Comparison of ENCODE assay signal across 12 mouse cellular contexts in genomic region chr17:36355343-36355742, GRCm38 (mm10). TPM values are rescaled to one million over a fixed set of nuclear protein-coding genes. Genes with fewer than 3 reads are reported as not detected.
DNase-seq lines count a peak whose midpoint lies in the region; ATAC-seq and TF ChIP-seq lines count a peak whose summit lies in the region.
"Not testable (repeated sequence)": the region's sequence is repeated elsewhere in the genome, so short reads cannot be mapped to it uniquely, and the experiment has no call there.
"Had no signal": no experiment of that assay in that cellular context is flagged by ENCODE, and none has a peak within 500 bp of the region (broad histone marks: within the 10 kb centered on the region; RNA-seq: fewer than 3 reads in every experiment).

No protein-coding gene starts in this region.

- peak; percentile 61 for DNase-seq in MEL (ENCODE audit: low read depth, low spot score)
- peak; percentile 49 to 69 for DNase-seq in cerebellum, adult 2 months
- DNase-seq in forelimb bud, embryonic 11.5 days (ENCODE audit: low read depth, low spot score): peak; percentile 11
- DNase-seq in hindbrain, embryonic 11.5 days (ENCODE audit: low spot score): peak; percentile 58
- DNase-seq in layer of hippocampus, adult 8-10 months (ENCODE audit: low spot score in 2 of 2): peak; percentile 55 to 77
- DNase-seq in lung, postnatal 10 days: peak; percentile 66
- peak; percentile 12 for DNase-seq in ovary, postnatal 36 days (ENCODE audit: low spot score)
- DNase-seq in thymus, postnatal 25 days: peak; percentile 63

- H3K9ac ChIP-seq in MEL (ENCODE audit: control insufficient read depth, low read depth, low read length, poor library complexity, severe bottlenecking); hindbrain, embryonic 11.5 days (ENCODE audit: low read depth, low read length): not testable (repeated sequence)

- H3K4me3 ChIP-seq in MEL (ENCODE audit: control insufficient read depth in 1 of 2, insufficient read depth in 1 of 2, low read depth in 2 of 2, low read length in 2 of 2); cerebellum, adult 2 months (replicated peaks; ENCODE audit: insufficient read depth, low read depth, low read length); hindbrain, embryonic 11.5 days (ENCODE audit: low read depth, low read length): not testable (repeated sequence)

- not testable (repeated sequence) for H3K4me1 ChIP-seq in MEL (ENCODE audit: control insufficient read depth in 1 of 2, insufficient read depth in 2 of 2, low read length in 2 of 2); cerebellum, adult 2 months (ENCODE audit: control insufficient read depth, insufficient read depth, low read length); hindbrain, embryonic 11.5 days (replicated peaks; ENCODE audit: control insufficient read depth, insufficient read depth, low read length)

- TF ChIP-seq EP300 in MEL (IDR thresholded peaks at IDR 0.05; ENCODE audit: low read depth in 1 of 2, low read length in 2 of 2): not testable (repeated sequence)

- peak; percentile 30 to 57 (median 39) for TF ChIP-seq CTCF in MEL (IDR thresholded peaks at IDR 0.05 in 2 of 3, conservative IDR thresholded peaks at IDR 0.05 in 1 of 3; ENCODE audit: control insufficient read depth in 1 of 3, insufficient read depth in 1 of 3, low read depth in 2 of 3, low read length in 3 of 3, poor library complexity in 1 of 3, severe bottlenecking in 1 of 3)
- peak; percentile 53 for TF ChIP-seq CTCF in cerebellum, adult 2 months (IDR thresholded peaks at IDR 0.05; ENCODE audit: borderline replicate concordance, insufficient read depth, low read depth, low read length)

- not testable (repeated sequence) for H3K4me2 ChIP-seq in hindbrain, embryonic 11.5 days (replicated peaks; ENCODE audit: low read depth, low read length)

- not testable (repeated sequence) for H3K27ac ChIP-seq in MEL (ENCODE audit: control insufficient read depth, low read depth, low read length); cerebellum, adult 2 months (ENCODE audit: insufficient read depth, low read length); hindbrain, embryonic 11.5 days (ENCODE audit: low read depth, low read length)

- not testable (repeated sequence) for H3K9me3 ChIP-seq in MEL (replicated peaks; ENCODE audit: insufficient read depth, low read length); hindbrain, embryonic 11.5 days (ENCODE audit: control insufficient read depth, low read length)

- not testable (repeated sequence) for H3K36me3 ChIP-seq in MEL (ENCODE audit: control insufficient read depth in 1 of 2, insufficient read depth in 2 of 2, low read length in 2 of 2); hindbrain, embryonic 11.5 days (ENCODE audit: control insufficient read depth, insufficient read depth, low read length)

- peak; percentile 57 for TF ChIP-seq RAD21 in MEL (IDR thresholded peaks at IDR 0.05; ENCODE audit: low read depth, low read length)

- H3K79me2 ChIP-seq in MEL (ENCODE audit: control insufficient read depth, insufficient read depth, low read length, poor library complexity): not testable (repeated sequence)

- peak; percentile 19; the same call in 1 of the 2 replicates for ATAC-seq in hindbrain, embryonic 11.5 days (ENCODE audit: low FRiP score)

- not testable (repeated sequence) for TF ChIP-seq POLR2A in MEL (IDR thresholded peaks at IDR 0.05; ENCODE audit: control insufficient read depth in 1 of 2, insufficient read depth in 1 of 2, low read depth in 1 of 2, low read length in 2 of 2, poor library complexity in 1 of 2); cerebellum, adult 2 months (IDR thresholded peaks at IDR 0.05; ENCODE audit: borderline replicate concordance, insufficient read depth, low read length)

- not testable (repeated sequence) for H3K27me3 ChIP-seq in MEL (ENCODE audit: control insufficient read depth in 1 of 2, insufficient read depth in 2 of 2, low read length in 2 of 2); cerebellum, adult 2 months (ENCODE audit: control insufficient read depth, insufficient read depth, low read length); hindbrain, embryonic 11.5 days (ENCODE audit: control insufficient read depth, insufficient read depth, low read length)

TF ChIP-seq in MEL, 35 proteins besides CTCF, POLR2A, EP300 and RAD21:
- peak; percentile 51 for TF ChIP-seq SMC3 (IDR thresholded peaks at IDR 0.05; ENCODE audit: low read depth, low read length)
TF ChIP-seq in MEL: peak in this region for 1; not testable (repeated sequence) for 34.

RNA-seq across cellular contexts. Expression of gene H2-M10.3, which starts 12.9 kb away (rescaled TPM):
- not detected in 2 replicates for total RNA-seq in MEL (2012; rRNA removed)
- polyA plus RNA-seq in MEL (2012; ENCODE audit: insufficient read depth in 1 of 2, insufficient read length in 2 of 2, low read depth in 1 of 2, low replicate concordance in 2 of 2, missing spikeins in 1 of 2): not detected
- not detected in 2 replicates for polyA plus RNA-seq in cerebellum, adult 2 months (2012; rRNA removed)
- polyA plus RNA-seq in hindbrain, embryonic 11.5 days (2014; fragmentation: Nextera tagmentation; extraction: Ambion mirVana): not detected in 2 replicates
- not detected for total RNA-seq in layer of hippocampus, adult 8-10 months (2022)
- total RNA-seq: adrenal gland, postnatal 4 days had no signal
- polyA plus RNA-seq: heart, embryonic 12.5 days; lung, embryonic 16.5 days; stomach, embryonic 16.5 days had no signal

RNA-seq across cellular contexts. Expression of gene H2-M10.1, which starts 29.4 kb away (rescaled TPM):
- total RNA-seq in MEL (2012; rRNA removed): not detected in 2 replicates
- not detected for polyA plus RNA-seq in MEL (2012; ENCODE audit: insufficient read depth in 1 of 2, insufficient read length in 2 of 2, low read depth in 1 of 2, low replicate concordance in 2 of 2, missing spikeins in 1 of 2)
- polyA plus RNA-seq in cerebellum, adult 2 months (2012; rRNA removed): not detected in 2 replicates
- polyA plus RNA-seq in hindbrain, embryonic 11.5 days (2014; fragmentation: Nextera tagmentation; extraction: Ambion mirVana): not detected in 2 replicates
- not detected for total RNA-seq in layer of hippocampus, adult 8-10 months (2022)
- total RNA-seq: adrenal gland, postnatal 4 days had no signal
- polyA plus RNA-seq: heart, embryonic 12.5 days; lung, embryonic 16.5 days; stomach, embryonic 16.5 days had no signal

Comparison
In these comparisons a context has a peak if more than half of its experiments do, and no peak if none do; other contexts are left out.
1. DNase-seq: peak in every context shown above with its lines; median percentile 66 in layer of hippocampus, adult 8-10 months; 66 in lung, postnatal 10 days; 63 in thymus, postnatal 25 days; 61 in MEL; 59 in cerebellum, adult 2 months; 58 in hindbrain, embryonic 11.5 days; 12 in ovary, postnatal 36 days; 11 in forelimb bud, embryonic 11.5 days.